Mouse (Mus musculus): ENCODE data around the gene Cdk6.
"Not testable (repeated sequence)": the region's sequence is repeated elsewhere in the genome, so short reads cannot be mapped to it uniquely, and the experiment has no call there.

Gene Cdk6

DNA sequence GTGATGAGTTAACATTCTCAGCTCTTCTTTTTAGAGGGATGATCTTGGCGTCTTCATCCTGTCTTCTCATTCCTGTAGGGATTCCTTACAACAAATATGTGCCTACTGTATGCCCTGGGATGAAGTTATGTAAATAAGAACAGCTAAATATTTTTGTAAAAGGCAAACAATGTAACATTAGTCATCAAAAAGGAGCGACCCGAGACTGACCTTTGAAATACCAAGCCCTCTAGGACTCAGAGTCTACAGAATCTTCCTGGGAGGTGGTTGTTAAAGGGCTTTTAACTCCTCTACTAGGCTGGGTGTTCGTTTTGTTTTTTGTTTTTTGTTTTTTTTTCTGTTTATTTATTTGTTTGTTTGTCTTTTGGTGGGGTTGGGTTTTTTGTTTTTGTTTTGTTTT, 4.3 kb downstream of the Cdk6 start:
- not testable (repeated sequence) for DNase-seq (ENCODE audit: low spot score)

- not testable (repeated sequence) for DNase-seq (ENCODE audit: low spot score)
Measured at GRCm38 (mm10) chr5:3349393-3349792, 8.1 kb downstream of the Cdk6 start.

GRCm38 (mm10) chr5:3351836-3352235, 10.6 kb downstream of the Cdk6 start:
- not testable (repeated sequence) for DNase-seq (ENCODE audit: low spot score)

DNA sequence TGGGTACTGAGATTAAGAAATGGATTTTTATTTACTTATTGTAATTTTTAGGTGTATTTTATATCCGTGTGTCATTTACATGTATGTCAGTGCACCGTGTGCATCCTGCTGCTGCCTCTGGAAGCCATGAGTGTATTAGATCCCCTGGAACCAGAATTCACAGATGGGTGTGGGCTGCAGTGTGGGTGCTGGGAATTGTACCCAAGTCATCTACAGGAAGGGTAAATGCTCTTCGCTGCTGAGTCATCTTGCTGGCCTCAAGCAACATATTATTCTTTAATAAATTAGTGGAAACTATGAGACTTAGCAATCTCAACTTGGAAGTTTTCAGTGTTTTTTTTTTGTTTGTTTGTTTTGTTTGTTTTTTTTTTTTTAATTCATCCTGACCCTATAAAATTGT, 11.0 kb downstream of the Cdk6 start:
- DNase-seq (ENCODE audit: low spot score): no peak

- DNase-seq (ENCODE audit: low spot score): no peak
Measured at GRCm38 (mm10) chr5:3352827-3353226, 11.5 kb downstream of the Cdk6 start.

GRCm38 (mm10) chr5:3354307-3354706, 13.0 kb downstream of the Cdk6 start:
- no peak for DNase-seq (ENCODE audit: low spot score)

- DNase-seq (ENCODE audit: low spot score): no peak
Measured at GRCm38 (mm10) chr5:3355032-3355536, 13.8 kb downstream of the Cdk6 start.

DNA sequence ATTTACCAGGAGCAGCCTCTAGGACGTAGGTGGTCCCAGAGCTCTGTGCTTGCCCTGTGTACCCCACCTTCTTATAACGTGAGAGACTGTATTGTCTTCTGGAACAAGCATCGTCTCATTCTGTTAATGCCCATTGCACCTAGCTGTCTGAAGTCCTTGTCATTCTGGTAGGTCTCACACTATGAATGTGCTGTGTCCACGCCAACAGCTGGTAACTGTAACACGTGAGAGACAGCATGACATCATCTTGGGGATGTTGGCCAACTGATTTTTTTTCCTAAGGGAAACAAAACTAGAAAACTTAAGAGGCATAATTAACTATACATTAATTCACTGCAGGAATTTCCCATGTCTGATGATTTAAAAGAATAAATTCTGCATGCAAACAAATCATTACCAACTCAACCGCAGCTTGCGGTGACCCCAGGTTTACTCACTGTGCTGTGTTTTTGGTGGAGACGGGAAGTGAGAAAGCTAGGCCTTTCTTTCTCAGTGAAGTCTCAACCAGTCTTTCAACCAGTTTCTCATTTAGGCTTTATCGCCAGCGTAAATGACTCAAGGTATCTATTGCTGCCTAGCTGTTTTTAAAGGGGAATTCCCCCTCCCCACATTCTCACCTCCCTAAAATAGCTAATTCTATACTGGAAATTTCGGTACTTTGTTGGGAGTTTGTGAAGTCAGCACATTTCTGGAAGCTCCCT, 14.4 kb downstream of the Cdk6 start:
- no peak for DNase-seq (ENCODE audit: low spot score)

- DNase-seq (ENCODE audit: low spot score): no peak
Measured at GRCm38 (mm10) chr5:3356261-3356778, 15.0 kb downstream of the Cdk6 start.

DNA sequence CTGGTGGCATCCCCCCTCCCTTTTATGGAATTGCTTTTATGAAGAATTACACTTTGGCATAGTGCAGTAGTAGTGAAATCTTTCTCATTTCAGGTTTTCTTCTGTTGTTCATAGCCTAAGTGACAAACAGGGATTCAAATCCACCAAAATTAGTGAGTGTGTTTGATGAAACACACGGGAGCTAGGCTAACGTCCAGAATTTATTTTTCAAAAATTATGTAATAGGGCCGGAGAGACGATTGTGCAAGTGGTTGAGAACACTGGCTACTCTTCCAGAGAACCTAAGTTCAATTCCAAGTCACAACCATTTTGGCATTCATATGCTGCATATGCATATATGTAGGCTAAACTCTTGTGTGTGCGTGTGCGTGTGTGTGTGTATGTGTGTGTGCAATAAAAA, 16.2 kb downstream of the Cdk6 start:
- no peak for DNase-seq (ENCODE audit: low spot score)

GRCm38 (mm10) chr5:3358687-3359520, 17.6 kb downstream of the Cdk6 start:
- no peak for DNase-seq (ENCODE audit: low spot score)

GRCm38 (mm10) chr5:3359914-3360313, 18.6 kb downstream of the Cdk6 start:
- DNase-seq (ENCODE audit: low spot score): no peak

DNA sequence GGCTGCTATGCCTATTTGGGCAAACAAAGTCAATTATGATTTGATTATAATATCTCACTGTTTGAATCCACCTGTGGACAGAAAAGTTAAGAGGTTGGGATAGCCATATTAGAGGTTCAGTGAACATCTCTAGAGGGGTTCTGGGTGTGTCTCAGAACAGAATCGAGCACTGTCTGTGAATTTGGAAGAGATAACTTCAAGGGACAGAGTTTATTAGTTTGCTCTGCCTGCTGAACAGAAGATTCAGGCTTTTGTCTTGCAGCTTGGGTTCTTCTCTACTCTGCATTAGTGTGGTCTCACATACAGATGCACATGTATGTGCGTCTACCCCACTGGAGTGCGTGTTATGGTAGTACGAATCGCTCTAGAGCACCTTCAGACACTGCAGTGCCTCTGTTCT, 20.0 kb downstream of the Cdk6 start:
- no peak for DNase-seq (ENCODE audit: low spot score)

- no peak for DNase-seq (ENCODE audit: low spot score)
Measured at GRCm38 (mm10) chr5:3362111-3362510, 20.8 kb downstream of the Cdk6 start.

DNA sequence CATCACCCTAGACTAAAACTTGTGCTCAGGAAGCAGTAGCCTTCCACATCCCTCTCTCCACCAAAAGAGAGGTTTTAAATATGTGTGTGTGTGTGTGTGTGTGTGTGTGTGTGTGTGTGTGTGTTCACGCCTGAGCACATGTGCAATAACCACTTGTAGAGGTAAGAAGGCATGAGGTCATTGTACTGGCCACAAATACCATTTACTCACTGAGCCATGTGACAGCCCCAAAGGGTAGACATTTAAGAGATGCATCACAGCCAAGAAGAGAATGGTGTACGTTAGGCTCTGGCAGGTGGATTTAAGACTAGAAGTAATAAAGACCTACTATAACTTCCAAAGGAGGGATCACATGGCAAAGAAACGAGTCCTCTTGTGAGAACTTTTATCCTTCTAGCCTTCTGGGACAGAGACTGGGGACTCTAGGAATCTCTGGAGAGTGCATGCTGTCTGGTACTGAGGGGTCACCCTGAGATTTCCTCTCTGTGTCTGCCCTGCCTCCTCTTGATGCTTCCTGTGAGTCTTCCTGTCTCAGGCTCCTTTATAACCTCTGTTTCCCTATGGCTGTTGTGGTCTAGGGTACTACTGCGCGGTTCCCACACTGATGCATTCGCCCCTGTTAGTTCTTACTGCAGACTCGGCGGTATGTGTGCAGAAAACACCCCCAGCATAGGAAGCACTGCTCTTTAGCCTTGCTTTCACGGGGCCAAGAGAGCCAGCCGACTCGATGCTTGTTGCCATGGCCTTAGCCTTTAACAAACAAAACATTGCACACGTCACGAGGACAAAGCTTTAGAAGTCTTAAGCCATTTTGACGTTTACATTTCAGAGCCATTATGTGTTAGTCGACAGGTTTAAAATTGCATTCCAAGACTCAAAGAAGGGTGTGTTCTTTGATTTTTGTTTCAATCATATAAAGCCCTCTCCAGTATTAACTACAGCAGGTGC, 22.0 kb downstream of the Cdk6 start:
- DNase-seq (ENCODE audit: low spot score): no peak

DNA sequence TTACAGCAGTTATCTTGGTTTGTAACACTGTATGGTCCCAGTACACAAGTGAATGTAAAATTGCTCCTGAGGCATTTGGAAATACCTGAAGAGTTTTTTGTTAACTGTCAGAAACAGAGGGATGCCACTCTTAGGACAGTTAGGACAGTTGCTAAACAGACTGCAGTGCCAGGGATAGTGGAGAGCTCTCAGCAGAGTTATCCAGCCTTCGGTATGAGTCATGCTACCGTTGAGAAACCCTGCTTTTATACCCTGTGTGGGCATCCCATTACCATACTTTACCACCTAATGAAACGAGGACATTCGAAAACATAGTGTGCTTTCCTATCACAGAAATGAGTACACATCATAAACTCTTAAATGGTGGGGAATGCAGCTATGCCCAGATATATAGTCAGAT, 25.8 kb downstream of the Cdk6 start:
- no peak for DNase-seq (ENCODE audit: low spot score)

DNA sequence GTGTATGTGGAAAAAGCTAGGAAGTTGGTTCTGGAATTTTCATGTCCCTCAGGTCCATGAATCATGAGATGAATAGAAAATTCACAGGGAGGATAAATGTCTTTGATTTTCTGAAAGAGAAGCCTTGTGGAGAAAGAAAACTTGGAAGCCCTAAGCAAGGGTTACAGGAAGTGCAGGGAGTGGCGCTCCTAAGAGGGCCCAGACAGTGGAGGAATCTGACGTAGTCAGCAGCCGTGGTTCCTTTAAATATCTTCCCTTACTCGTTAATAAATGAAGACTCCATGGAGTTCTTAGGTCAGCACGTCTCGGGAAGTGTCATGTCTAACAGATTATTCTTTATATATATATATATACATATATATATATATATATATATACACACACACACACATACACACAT, 28.0 kb downstream of the Cdk6 start:
- no peak for DNase-seq (ENCODE audit: low spot score)

DNA sequence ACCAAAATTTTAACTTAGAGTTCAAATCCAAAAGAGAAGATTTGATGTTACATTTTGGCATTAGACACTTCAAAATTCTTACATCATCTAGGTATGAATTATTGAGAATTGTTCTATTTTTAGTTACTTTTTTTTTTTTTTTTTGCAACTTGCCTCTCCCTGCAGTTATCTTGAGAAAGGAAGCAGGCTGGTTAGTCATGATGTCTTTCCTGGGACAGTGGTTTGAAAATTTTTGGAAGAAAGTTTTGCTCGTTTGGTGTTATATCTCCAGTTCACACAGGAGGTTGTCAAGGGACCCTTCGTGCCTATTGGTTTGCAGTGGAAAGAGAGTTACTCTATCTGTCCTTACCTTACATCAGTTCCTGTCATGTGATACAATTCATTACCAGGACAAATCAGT, 29.9 kb downstream of the Cdk6 start:
- no peak for DNase-seq (ENCODE audit: low spot score)

DNA sequence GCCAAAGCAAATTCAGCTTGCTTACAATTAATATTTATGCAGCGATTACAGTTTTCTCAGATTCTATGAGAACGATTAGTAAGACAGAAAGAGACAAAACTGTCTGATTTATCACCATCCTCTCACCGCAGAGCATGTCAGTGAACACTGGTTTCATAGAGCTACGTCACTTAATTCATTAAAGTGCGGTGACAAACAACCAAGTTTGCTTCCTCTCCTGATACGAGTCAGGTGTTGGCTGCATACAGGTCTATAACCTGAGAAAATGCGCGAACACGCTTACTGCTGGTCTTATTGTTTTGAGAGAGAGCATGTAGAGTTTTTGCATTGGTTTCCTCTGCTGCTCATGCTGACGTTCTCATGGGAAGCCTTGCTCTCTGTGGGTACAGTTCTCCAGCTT, 31.9 kb downstream of the Cdk6 start:
- DNase-seq (ENCODE audit: low spot score): no peak

DNA sequence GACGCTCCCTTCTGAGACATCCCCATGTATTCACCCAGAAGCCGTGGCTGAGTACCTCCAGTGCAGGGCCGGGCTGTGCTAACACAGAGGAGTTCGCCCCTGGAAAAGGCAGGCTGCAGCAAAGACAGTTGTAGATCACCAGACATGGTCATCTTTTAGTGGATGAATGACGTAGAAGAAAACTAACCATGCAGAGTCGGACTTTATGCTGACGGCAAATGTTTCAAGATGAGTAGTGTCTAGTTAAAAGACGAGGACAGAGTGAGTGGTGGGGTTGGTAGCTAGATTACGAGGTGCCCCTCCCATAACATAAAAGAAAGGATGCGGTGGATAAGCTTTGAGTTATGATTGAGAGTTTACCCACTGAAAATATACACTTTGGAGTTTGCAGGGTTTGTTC, 33.5 kb downstream of the Cdk6 start:
- DNase-seq (ENCODE audit: low spot score): no peak

DNA sequence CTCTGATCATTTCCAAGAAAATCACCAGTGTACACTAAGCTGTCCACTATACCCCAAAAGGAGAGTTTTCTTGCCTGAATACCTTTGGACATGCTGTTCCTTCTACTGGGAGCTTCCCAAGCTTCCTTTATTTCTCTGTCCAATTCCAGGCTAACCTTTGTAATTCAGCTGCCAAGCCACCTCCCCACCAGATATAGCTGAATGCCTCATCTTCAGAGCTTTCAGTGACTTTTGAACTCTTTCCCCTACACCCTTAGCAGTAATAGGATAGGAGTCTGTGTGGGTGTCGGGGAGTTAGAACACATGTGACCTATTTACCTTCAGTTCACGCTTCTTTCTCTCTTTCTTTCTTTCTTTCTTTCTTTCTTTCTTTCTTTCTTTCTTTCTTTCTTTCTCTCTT, 34.9 kb downstream of the Cdk6 start:
- no peak for DNase-seq (ENCODE audit: low spot score)

DNA sequence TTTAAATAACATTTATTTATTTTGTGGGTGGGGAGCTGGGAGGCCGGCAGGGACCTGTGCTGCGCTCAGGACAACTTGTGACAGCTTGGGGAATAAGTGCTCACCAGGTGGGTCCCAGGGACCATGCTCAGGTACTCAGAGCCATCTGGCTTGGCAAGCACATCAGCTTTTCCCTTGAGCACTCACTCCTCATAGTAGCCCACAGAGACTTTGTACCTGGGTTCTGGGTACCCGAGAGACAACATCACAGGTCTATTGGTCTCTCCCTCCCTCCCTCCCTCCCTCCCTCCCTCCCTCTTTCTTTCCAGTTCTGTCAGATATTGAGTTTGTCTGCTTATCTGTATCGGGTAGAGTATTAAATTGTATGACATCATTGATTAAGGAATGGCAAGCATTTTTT, 38.0 kb downstream of the Cdk6 start:
- DNase-seq (ENCODE audit: low spot score): no peak

Measured in testis, postnatal 14 days (tissue).